Mouse (Mus musculus): ENCODE data around the gene Ifnlr1.

Gene Ifnlr1

DNA sequence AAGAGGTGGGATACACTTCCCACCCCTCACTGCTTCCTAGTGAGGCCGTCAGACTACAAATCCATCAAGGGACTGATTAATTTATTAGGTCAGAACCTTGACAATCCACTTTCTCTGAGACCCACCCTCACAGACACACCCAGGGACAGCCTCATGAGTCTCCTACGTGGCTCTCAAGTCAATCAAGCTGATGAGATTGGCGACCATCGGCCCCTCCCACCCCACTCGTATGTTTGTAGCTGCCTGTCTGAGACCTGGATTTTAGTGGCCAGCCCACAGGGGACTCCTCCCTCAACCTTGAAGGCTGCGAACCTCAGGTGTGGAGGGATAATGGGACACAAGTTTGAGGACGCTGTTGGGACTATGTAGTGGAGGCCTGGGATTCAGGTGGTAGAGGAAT, 53.1 kb downstream of the Ifnlr1 start:
- DNase-seq (ENCODE audit: extremely low read depth, insufficient read length, low spot score) = no peak

DNA sequence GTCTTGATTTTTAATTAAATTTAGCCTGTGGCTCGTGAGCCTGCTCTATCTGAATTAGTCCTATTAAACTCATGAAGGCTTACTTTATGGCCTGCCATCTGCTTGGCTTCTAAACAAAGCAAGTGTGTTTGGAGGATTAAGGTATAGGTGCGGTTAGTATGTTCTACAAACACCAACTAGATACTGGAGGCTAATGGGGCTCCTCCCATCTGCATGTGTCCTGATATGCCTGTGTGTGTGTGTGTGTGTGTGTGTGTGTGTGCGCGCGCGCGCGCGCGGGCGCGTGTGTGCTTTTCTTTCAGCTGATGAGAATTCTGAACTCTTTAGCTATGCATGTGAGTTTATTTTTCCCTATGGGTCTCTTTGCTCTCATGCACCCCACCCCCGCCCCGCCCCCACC, 53.6 kb downstream of the Ifnlr1 start:
- no peak for DNase-seq (ENCODE audit: extremely low read depth, insufficient read length, low spot score)

DNA sequence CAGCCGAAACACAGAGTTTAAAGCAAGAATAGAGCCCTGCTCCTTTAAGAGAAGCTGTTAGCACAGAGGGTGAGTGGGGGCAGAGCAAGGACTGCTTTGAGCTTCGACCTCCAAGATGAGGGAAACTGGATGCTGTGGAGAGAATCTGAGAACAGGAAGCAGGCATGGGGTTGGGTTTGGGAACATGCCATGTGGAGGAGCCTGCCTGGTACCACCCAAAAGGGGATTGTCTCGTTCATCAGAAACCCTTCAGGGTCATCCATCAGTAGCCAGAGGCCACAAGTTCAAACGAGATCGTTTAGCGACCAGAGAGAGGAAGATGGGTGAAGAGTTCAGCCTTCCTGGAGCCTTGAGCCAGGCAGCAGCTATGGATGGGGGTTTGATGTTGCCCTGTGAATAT, 57.4 kb downstream of the Ifnlr1 start:
- no peak for DNase-seq (ENCODE audit: extremely low read depth, insufficient read length, low spot score)

DNA sequence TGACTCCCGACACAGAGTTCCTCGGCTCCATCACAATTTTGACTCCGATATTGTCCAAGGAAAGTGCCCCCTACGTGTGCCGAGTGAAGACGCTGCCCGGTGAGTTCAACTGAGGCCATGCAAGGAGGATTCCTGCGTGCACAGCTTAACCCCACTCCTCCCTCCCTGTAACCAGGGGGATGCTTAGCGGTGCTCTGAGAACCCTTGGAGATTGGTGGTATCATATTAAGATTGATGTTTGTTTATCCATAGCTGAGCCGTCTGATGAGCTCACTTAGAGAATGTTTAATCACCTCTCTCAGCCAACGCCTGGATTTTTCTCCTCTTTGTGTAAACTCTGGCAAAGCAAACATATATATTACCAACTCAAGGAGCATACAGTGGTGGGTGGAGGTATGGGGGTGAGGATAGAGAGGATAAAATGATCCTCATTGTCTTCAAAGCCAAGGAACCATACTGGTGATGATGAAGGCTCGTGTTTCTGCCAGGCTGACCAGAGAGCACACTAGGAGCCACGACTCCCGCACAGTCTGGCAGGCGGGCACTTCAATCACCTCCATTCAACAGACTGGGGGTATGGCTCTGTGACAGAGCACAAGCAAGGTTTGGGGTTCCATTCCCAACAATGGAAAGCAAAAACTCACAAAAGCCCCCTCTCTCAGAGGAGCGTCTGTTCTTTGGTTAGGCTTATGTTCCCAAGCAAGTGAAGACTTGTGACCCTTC, 58.8 kb downstream of the Ifnlr1 start:
- DNase-seq (ENCODE audit: extremely low read depth, insufficient read length, low spot score) = no peak

DNA sequence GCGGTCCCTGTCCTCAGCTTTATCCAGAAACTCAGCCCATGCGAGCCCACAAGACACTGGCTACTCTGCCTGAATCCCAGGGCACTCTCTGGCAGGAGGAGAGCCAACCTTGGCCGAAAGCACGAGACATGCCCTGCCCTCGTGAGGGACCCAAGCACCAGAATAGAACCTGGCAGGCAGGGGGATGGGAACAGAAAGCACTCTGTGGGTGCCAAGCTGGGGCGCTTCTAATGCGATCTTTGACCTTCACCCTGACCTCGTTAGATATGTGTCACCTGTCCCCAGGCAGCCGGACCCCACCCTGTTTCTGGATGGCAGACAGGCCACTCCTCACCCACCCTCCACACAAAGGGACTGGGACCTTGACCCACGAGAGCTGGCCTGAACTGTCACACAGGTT, 59.5 kb downstream of the Ifnlr1 start:
- no peak for DNase-seq (ENCODE audit: extremely low read depth, insufficient read length, low spot score)

DNA sequence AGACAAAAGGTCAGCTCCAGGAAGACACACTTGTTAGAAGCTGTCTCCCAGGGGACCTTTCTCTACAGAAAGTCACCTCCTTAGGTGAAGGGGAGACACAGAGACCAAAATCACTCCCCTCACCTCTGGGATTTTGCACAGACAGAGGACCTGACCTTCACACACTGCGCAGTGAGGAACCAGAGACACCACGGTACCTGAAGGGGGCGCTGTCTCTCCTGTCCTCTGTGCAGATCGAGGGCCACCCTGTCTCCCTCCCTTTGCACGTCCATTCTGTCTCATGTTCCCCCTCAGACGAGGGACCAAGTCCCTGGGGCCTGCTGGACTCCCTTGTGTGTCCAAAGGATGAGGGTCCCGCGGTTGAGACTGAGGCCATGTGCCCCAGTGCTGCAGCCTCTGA, 64.8 kb downstream of the Ifnlr1 start:
- no peak for DNase-seq (ENCODE audit: extremely low read depth, insufficient read length, low spot score)

DNA sequence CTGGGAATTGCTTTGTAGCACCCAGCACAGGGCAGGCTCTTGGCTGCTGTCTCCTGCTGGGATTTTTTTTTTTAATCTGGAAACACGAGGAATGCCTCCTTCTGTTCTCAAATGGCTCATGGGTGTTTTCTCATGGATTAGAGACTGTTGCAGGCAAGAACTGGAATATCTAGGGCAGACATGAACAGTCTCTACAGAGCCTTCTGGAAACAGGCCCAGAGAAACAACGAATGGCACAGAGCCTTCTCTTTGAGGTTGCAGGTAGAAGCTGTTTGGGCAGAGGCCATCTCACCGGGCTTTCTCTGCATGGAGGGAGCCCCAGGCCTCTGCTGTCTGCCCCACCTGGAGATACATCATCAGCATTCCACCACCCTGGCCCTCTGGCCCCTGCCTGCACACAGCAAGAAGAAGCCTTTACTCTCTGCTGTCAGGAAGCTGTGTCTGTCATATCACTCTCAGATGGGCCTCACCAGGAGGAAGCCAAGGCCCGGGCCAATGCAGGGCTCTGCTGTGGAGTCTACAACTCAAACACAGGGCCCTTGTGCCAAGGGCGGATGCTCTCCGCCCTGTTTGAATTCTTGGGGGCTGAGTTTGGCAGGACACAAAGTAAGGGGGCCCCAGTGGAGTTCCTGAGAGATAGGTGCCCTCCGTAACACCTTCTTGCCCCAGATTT, 66.2 kb downstream of the Ifnlr1 start:
- DNase-seq (ENCODE audit: extremely low read depth, insufficient read length, low spot score) = no peak

DNA sequence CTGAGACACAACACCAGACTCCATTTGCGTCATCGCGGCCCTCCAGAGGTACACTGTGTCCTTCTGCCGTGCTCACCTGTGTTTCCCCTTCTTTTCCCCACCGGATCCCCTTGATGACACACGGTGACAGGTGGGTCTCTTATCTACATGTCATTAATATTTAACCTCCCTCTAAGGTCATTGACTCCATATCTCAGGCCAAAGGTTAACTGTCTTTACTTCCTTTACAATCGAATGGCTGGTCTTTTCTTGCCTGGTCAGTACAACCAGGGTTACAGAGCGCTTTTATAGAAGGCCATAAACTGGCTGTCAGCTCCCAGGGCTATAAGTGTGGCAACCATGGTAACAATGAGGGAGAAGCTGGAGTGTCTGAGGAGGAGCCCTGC, 66.7 kb downstream of the Ifnlr1 start:
- DNase-seq (ENCODE audit: extremely low read depth, insufficient read length, low spot score) = no peak

All from 3134 (cell line).